Mouse (Mus musculus): ENCODE measurements at regions not wholly inside any gene's neighbourhood (a gene's known extent, or its start where the extent isn't known, plus 50 kb on each side); places are given as distances from the start of the nearest gene placed in this dataset.

- no peaks in the 10 kb centered on the region for H3K27me3 ChIP-seq (ENCODE audit: control insufficient read depth, insufficient read depth, low read length)
- no peak overlapping the region for H3K9ac ChIP-seq (ENCODE audit: low read depth, low read length)
- no peaks in the 10 kb centered on the region for H3K36me3 ChIP-seq (ENCODE audit: control insufficient read depth, insufficient read depth, low read length)
- no peak overlapping the region for H3K27ac ChIP-seq
- no peaks in the 10 kb centered on the region for H3K79me2 ChIP-seq (replicated peaks; ENCODE audit: control insufficient read depth, insufficient read depth, low read length)
- DNase-seq, result no peak
- H3K4me3 ChIP-seq, result no peak overlapping the region
- intact Hi-C loops (cut with DNase I), result no loop called here
- 88% methylated on average over 10 of the region's 10 CpGs for WGBS
- H3K4me1 ChIP-seq (ENCODE audit: control insufficient read depth, insufficient read depth, low read length), result no peaks in the 10 kb centered on the region
- TF ChIP-seq POLR2A (IDR thresholded peaks at IDR 0.05; ENCODE audit: insufficient read depth, low read depth, low read length) (no peak), EP300 (IDR thresholded peaks at IDR 0.05; ENCODE audit: insufficient read depth, low read depth, low read length) (no peak), CTCF (IDR thresholded peaks at IDR 0.05) (no peak)
These were observed 240.6 kb upstream of the Mphosph6 start for GRCm38 (mm10) chr8:118042253-118042860.

- 82% methylated on average over 6 of the region's 6 CpGs for WGBS
- no peak overlapping the region for H3K4me3 ChIP-seq
- H3K79me2 ChIP-seq (replicated peaks; ENCODE audit: control insufficient read depth, insufficient read depth, low read length), result no peaks in the 10 kb centered on the region
- H3K27ac ChIP-seq, result no peak overlapping the region
- no peaks in the 10 kb centered on the region for H3K27me3 ChIP-seq (ENCODE audit: control insufficient read depth, insufficient read depth, low read length)
- DNase-seq, result no peak
- intact Hi-C loops (cut with DNase I), result no loop called here
- TF ChIP-seq CTCF (IDR thresholded peaks at IDR 0.05), result no peak
- TF ChIP-seq POLR2A (IDR thresholded peaks at IDR 0.05; ENCODE audit: insufficient read depth, low read depth, low read length), result no peak
- no peak for TF ChIP-seq EP300 (IDR thresholded peaks at IDR 0.05; ENCODE audit: insufficient read depth, low read depth, low read length)
- H3K36me3 ChIP-seq (ENCODE audit: control insufficient read depth, insufficient read depth, low read length), result no peaks in the 10 kb centered on the region
- H3K4me1 ChIP-seq (ENCODE audit: control insufficient read depth, insufficient read depth, low read length), result no peaks in the 10 kb centered on the region
- no peak overlapping the region for H3K9ac ChIP-seq (ENCODE audit: low read depth, low read length)
These were observed 239.5 kb upstream of the Mphosph6 start for GRCm38 (mm10) chr8:118041253-118041652.

GRCm38 (mm10) chr8:118037801-118038200, 236.1 kb upstream of the Mphosph6 start:
- WGBS, result 58% methylated on average over 4 of the region's 4 CpGs
- intact Hi-C loops (cut with DNase I), result no loop called here
- Histone ChIP-seq H3K9ac (ENCODE audit: low read depth, low read length) (no peak overlapping the region), H3K36me3 (ENCODE audit: control insufficient read depth, insufficient read depth, low read length) (no peaks in the 10 kb centered on the region), H3K79me2 (replicated peaks; ENCODE audit: control insufficient read depth, insufficient read depth, low read length) (no peaks in the 10 kb centered on the region), H3K4me1 (ENCODE audit: control insufficient read depth, insufficient read depth, low read length) (no peaks in the 10 kb centered on the region), H3K4me3 (no peak overlapping the region), H3K27me3 (ENCODE audit: control insufficient read depth, insufficient read depth, low read length) (no peaks in the 10 kb centered on the region), H3K27ac (no peak overlapping the region)
- DNase-seq, result no peak
- no peak for TF ChIP-seq CTCF (IDR thresholded peaks at IDR 0.05)
- no peak for TF ChIP-seq EP300 (IDR thresholded peaks at IDR 0.05; ENCODE audit: insufficient read depth, low read depth, low read length)
- no peak for TF ChIP-seq POLR2A (IDR thresholded peaks at IDR 0.05; ENCODE audit: insufficient read depth, low read depth, low read length)

- no peak for DNase-seq
- TF ChIP-seq EP300 (IDR thresholded peaks at IDR 0.05; ENCODE audit: insufficient read depth, low read depth, low read length), result no peak
- no peak for TF ChIP-seq CTCF (IDR thresholded peaks at IDR 0.05)
- no peak for TF ChIP-seq POLR2A (IDR thresholded peaks at IDR 0.05; ENCODE audit: insufficient read depth, low read depth, low read length)
These were observed 232.3 kb upstream of the Mphosph6 start for GRCm38 (mm10) chr8:118034051-118034450.

GRCm38 (mm10) chr8:118031406-118031805, 229.7 kb upstream of the Mphosph6 start:
- no peaks in the 10 kb centered on the region for H3K36me3 ChIP-seq (ENCODE audit: control insufficient read depth, insufficient read depth, low read length)
- H3K27ac ChIP-seq, result no peak overlapping the region
- no peaks in the 10 kb centered on the region for H3K4me1 ChIP-seq (ENCODE audit: control insufficient read depth, insufficient read depth, low read length)
- no peak overlapping the region for H3K4me3 ChIP-seq
- TF ChIP-seq CTCF (IDR thresholded peaks at IDR 0.05) (no peak), EP300 (IDR thresholded peaks at IDR 0.05; ENCODE audit: insufficient read depth, low read depth, low read length) (no peak), POLR2A (IDR thresholded peaks at IDR 0.05; ENCODE audit: insufficient read depth, low read depth, low read length) (no peak)
- DNase-seq, result no peak
- H3K79me2 ChIP-seq (replicated peaks; ENCODE audit: control insufficient read depth, insufficient read depth, low read length), result no peaks in the 10 kb centered on the region
- intact Hi-C loops (cut with DNase I), result no loop called here
- H3K9ac ChIP-seq (ENCODE audit: low read depth, low read length), result no peak overlapping the region
- H3K27me3 ChIP-seq (ENCODE audit: control insufficient read depth, insufficient read depth, low read length), result no peaks in the 10 kb centered on the region
- WGBS, result 70% methylated on average over 6 of the region's 6 CpGs

More at GRCm38 (mm10) chr8:118034051-118034450, 232.3 kb upstream of the Mphosph6 start:
- Histone ChIP-seq H3K9ac (ENCODE audit: low read depth, low read length) (no peak overlapping the region), H3K27ac (no peak overlapping the region), H3K36me3 (ENCODE audit: control insufficient read depth, insufficient read depth, low read length) (no peaks in the 10 kb centered on the region), H3K27me3 (ENCODE audit: control insufficient read depth, insufficient read depth, low read length) (no peaks in the 10 kb centered on the region), H3K79me2 (replicated peaks; ENCODE audit: control insufficient read depth, insufficient read depth, low read length) (no peaks in the 10 kb centered on the region), H3K4me1 (ENCODE audit: control insufficient read depth, insufficient read depth, low read length) (no peaks in the 10 kb centered on the region), H3K4me3 (no peak overlapping the region)
- WGBS, result 62% methylated on average over 13 of the region's 13 CpGs
- intact Hi-C loops (cut with DNase I), result no loop called here

GRCm38 (mm10) chr8:118028061-118028850, 226.5 kb upstream of the Mphosph6 start:
- WGBS, result 88% methylated on average over 13 of the region's 13 CpGs
- intact Hi-C loops (cut with DNase I), result no loop called here
- no peaks in the 10 kb centered on the region for H3K27me3 ChIP-seq (ENCODE audit: control insufficient read depth, insufficient read depth, low read length)
- no peak overlapping the region for H3K27ac ChIP-seq
- no peak for DNase-seq
- no peak for TF ChIP-seq POLR2A (IDR thresholded peaks at IDR 0.05; ENCODE audit: insufficient read depth, low read depth, low read length)
- H3K4me3 ChIP-seq, result no peak overlapping the region
- H3K9ac ChIP-seq (ENCODE audit: low read depth, low read length), result no peak overlapping the region
- H3K79me2 ChIP-seq (replicated peaks; ENCODE audit: control insufficient read depth, insufficient read depth, low read length), result no peaks in the 10 kb centered on the region
- no peaks in the 10 kb centered on the region for H3K4me1 ChIP-seq (ENCODE audit: control insufficient read depth, insufficient read depth, low read length)
- H3K36me3 ChIP-seq (ENCODE audit: control insufficient read depth, insufficient read depth, low read length), result no peaks in the 10 kb centered on the region

Measured in heart, adult 2 months (tissue).